Mouse (Mus musculus) brain, embryonic 14.5 days (tissue): ENCODE results near the gene Lrba.

Source experiments
- CTCF ChIP-seq: fragments of 200-500 bp; IDR thresholded peaks from 2 replicates; pipeline ENCODE4 v1.5.1; 2012; ENCODE audit warnings: inconsistent platforms, mild to moderate bottlenecking, moderate library complexity, borderline replicate concordance; ENCODE audit not compliant: insufficient read depth, insufficient read length; ENCODE audit errors: extremely low read depth
- POLR2A ChIP-seq: fragments of 200-500 bp; IDR thresholded peaks from 2 replicates; pipeline ENCODE4 v1.6.1; 2012; ENCODE audit warnings: mild to moderate bottlenecking, inconsistent platforms, borderline replicate concordance; ENCODE audit not compliant: poor library complexity, insufficient read depth, insufficient read length, severe bottlenecking; ENCODE audit errors: extremely low read depth

- no peak for TF ChIP-seq CTCF
- no peak for TF ChIP-seq POLR2A
Observed at GRCm38 (mm10) chr3:86382557-86382956, 158.1 kb downstream of the Lrba start.
